Mouse (Mus musculus): ENCODE measurements at regions not wholly inside any gene's neighbourhood (a gene's known extent, or its start where the extent isn't known, plus 50 kb on each side); places are given as distances from the start of the nearest gene placed in this dataset.

- H3K4me1 ChIP-seq, result no peaks in the 10 kb centered on the region
- ATAC-seq (ENCODE audit: insufficient number of reproducible peaks, low FRiP score, low TSS enrichment, low read depth), result no peak
- no peaks in the 10 kb centered on the region for H3K36me3 ChIP-seq
- no peak overlapping the region for H3K4me2 ChIP-seq
- no peak overlapping the region for H3K27ac ChIP-seq
- H3K9ac ChIP-seq, result no peak overlapping the region
- H3K27me3 ChIP-seq, result no peaks in the 10 kb centered on the region
- 79% methylated on average over 6 of the region's 6 CpGs for WGBS
- no peaks in the 10 kb centered on the region for H3K9me3 ChIP-seq
- no peak overlapping the region for H3K4me3 ChIP-seq
Observed at GRCm38 (mm10) chr13:53055697-53056096, 74.8 kb upstream of the Nfil3 start.

GRCm38 (mm10) chr13:53053211-53053610 lies 72.3 kb upstream of the Nfil3 start:
- no peak for ATAC-seq (ENCODE audit: insufficient number of reproducible peaks, low FRiP score, low TSS enrichment, low read depth)
- WGBS, result 84% methylated on average over 8 of the region's 8 CpGs
- Histone ChIP-seq H3K4me3 (no peak overlapping the region), H3K27me3 (no peaks in the 10 kb centered on the region), H3K27ac (no peak overlapping the region), H3K9ac (no peak overlapping the region), H3K4me2 (no peak overlapping the region), H3K36me3 (no peaks in the 10 kb centered on the region), H3K4me1 (no peaks in the 10 kb centered on the region), H3K9me3 (no peaks in the 10 kb centered on the region)

- no peaks in the 10 kb centered on the region for H3K27me3 ChIP-seq
- H3K9me3 ChIP-seq, result no peaks in the 10 kb centered on the region
- no peak overlapping the region for H3K9ac ChIP-seq
- H3K36me3 ChIP-seq, result no peaks in the 10 kb centered on the region
- WGBS, result 76% methylated on average over 14 of the region's 14 CpGs
- no peak for ATAC-seq (ENCODE audit: insufficient number of reproducible peaks, low FRiP score, low TSS enrichment, low read depth)
- no peak overlapping the region for H3K4me2 ChIP-seq
- H3K4me1 ChIP-seq, result no peaks in the 10 kb centered on the region
- H3K4me3 ChIP-seq, result no peak overlapping the region
- H3K27ac ChIP-seq, result no peak overlapping the region
Observed at GRCm38 (mm10) chr13:53052806-53053205, 71.9 kb upstream of the Nfil3 start.

- Histone ChIP-seq H3K4me1 (no peaks in the 10 kb centered on the region), H3K27me3 (no peaks in the 10 kb centered on the region), H3K9ac (no peak overlapping the region), H3K36me3 (no peaks in the 10 kb centered on the region), H3K9me3 (no peaks in the 10 kb centered on the region), H3K4me3 (no peak overlapping the region), H3K27ac (no peak overlapping the region), H3K4me2 (no peak overlapping the region)
- ATAC-seq (ENCODE audit: insufficient number of reproducible peaks, low FRiP score, low TSS enrichment, low read depth), result no peak
- WGBS, result 59% methylated on average over 10 of the region's 10 CpGs
Observed at GRCm38 (mm10) chr13:53052188-53052587, 71.3 kb upstream of the Nfil3 start.

- Histone ChIP-seq H3K36me3 (no peaks in the 10 kb centered on the region), H3K4me3 (no peak overlapping the region), H3K4me2 (no peak overlapping the region), H3K4me1 (no peaks in the 10 kb centered on the region), H3K9me3 (no peaks in the 10 kb centered on the region), H3K27ac (no peak overlapping the region), H3K27me3 (no peaks in the 10 kb centered on the region), H3K9ac (no peak overlapping the region)
- 75% methylated on average over 6 of the region's 6 CpGs for WGBS
- ATAC-seq (ENCODE audit: insufficient number of reproducible peaks, low FRiP score, low TSS enrichment, low read depth), result no peak
Observed at GRCm38 (mm10) chr13:53051386-53051785, 70.5 kb upstream of the Nfil3 start.

GRCm38 (mm10) chr13:53049176-53049575 lies 68.3 kb upstream of the Nfil3 start:
- no peak for ATAC-seq (ENCODE audit: insufficient number of reproducible peaks, low FRiP score, low TSS enrichment, low read depth)
- WGBS, result 90% methylated on average over 15 of the region's 15 CpGs
- no peaks in the 10 kb centered on the region for H3K36me3 ChIP-seq

GRCm38 (mm10) chr13:53033189-53033943 lies 52.5 kb upstream of the Nfil3 start:
- no peaks in the 10 kb centered on the region for H3K36me3 ChIP-seq
- H3K27me3 ChIP-seq, result no peaks in the 10 kb centered on the region
- H3K27ac ChIP-seq, result 0 out of 2 replicates have a peak overlapping the region, but pooled peaks have one; percentile 22
- H3K4me1 ChIP-seq, result no peaks in the 10 kb centered on the region
- H3K9ac ChIP-seq, result no peak overlapping the region
- H3K4me2 ChIP-seq, result no peak overlapping the region
- no peaks in the 10 kb centered on the region for H3K9me3 ChIP-seq
- no peak overlapping the region for H3K4me3 ChIP-seq
- WGBS, result 51% methylated on average over 10 of the region's 10 CpGs
- ATAC-seq (ENCODE audit: insufficient number of reproducible peaks, low FRiP score, low TSS enrichment, low read depth), result peak; percentile 61; the same call in 1 of the 2 replicates

More at GRCm38 (mm10) chr13:53049176-53049575, 68.3 kb upstream of the Nfil3 start:
- Histone ChIP-seq H3K9ac (no peak overlapping the region), H3K4me1 (no peaks in the 10 kb centered on the region), H3K27me3 (no peaks in the 10 kb centered on the region), H3K27ac (no peak overlapping the region), H3K4me3 (no peak overlapping the region), H3K4me2 (no peak overlapping the region), H3K9me3 (no peaks in the 10 kb centered on the region)
